Mouse (Mus musculus) hindbrain, postnatal 0 days (tissue): Measurements from ENCODE around the gene Pxt1. TPM values are rescaled to one million over a fixed set of nuclear protein-coding genes. Genes with fewer than 3 reads are reported as not detected.

Source experiments
- ATAC-seq: fragments of 200-750 bp; cut with Nextera tagmentation; 2 replicates; pipeline ENCODE4 v1.8.0; 2017; ENCODE audit warnings: mild to moderate bottlenecking, moderate TSS enrichment, moderate library complexity
- DNase-seq: peaks from one replicate; pipeline ENCODE4 v3.0.0-alpha.2; 2015; ENCODE audit warnings: low spot score
- H3K27ac ChIP-seq: fragments of 300-500 bp; sonication (generic); 2 replicates; pipeline ENCODE4 v1.5.1; 2014; ENCODE audit warnings: mild to moderate bottlenecking
- H3K27me3 ChIP-seq: fragments of 300-500 bp; sonication (generic); 2 replicates; pipeline ENCODE4 v1.6.1; 2014; ENCODE audit warnings: low read length, mixed read lengths; ENCODE audit not compliant: insufficient read depth
- H3K36me3 ChIP-seq: fragments of 300-500 bp; sonication (generic); 2 replicates; pipeline ENCODE4 v1.6.1; 2014; ENCODE audit warnings: low read length, mixed read lengths; ENCODE audit not compliant: insufficient read depth
- H3K4me1 ChIP-seq: fragments of 300-500 bp; sonication (generic); 2 replicates; pipeline ENCODE4 v1.6.1; 2014; ENCODE audit warnings: antibody characterized with exemption, low read length, mixed read lengths; ENCODE audit not compliant: insufficient read depth
- H3K4me2 ChIP-seq: fragments of 300-500 bp; sonication (generic); 2 replicates; pipeline ENCODE4 v1.6.1; 2014; ENCODE audit warnings: low read depth, mild to moderate bottlenecking, low read length, moderate library complexity, mixed read lengths
- H3K4me3 ChIP-seq: fragments of 300-500 bp; sonication (generic); 2 replicates; pipeline ENCODE4 v1.5.1; 2014; ENCODE audit warnings: low read length
- H3K9ac ChIP-seq: fragments of 300-500 bp; sonication (generic); replicated peaks from 2 replicates; pipeline ENCODE4 v1.6.1; 2014; ENCODE audit warnings: mild to moderate bottlenecking, low read length, moderate library complexity, mixed read lengths
- H3K9me3 ChIP-seq: fragments of 300-500 bp; sonication (generic); 2 replicates; pipeline ENCODE4 v1.6.1; 2016; ENCODE audit warnings: low read length, mixed read lengths
- CTCF ChIP-seq: IDR thresholded peaks from 2 replicates; pipeline ENCODE4 v1.5.1; 2016; ENCODE audit warnings: antibody characterized with exemption, control low read depth, low read depth
- WGBS: fragments of 180-500 bp; shearing (Covaris S2); extraction: QIAGEN DNeasy Blood & Tissue Kit; methylation state at CpG from one replicate; pipeline ENCODE4 v1.1.7; 2014; 5-methylcytosine and 5-hydroxymethylcytosine counted together
- polyA plus RNA-seq: library from polyadenylated mRNA; unstranded; fragments of >200 nt; fragmentation: Nextera tagmentation; extraction: Ambion mirVana; gene quantifications from 2 replicates; pipeline ENCODE4 v1.2.1, GENCODE M21; 2015
- total RNA-seq: library from RNA; depleted of rRNA; stranded (reverse); fragments of >200 nt; gene quantifications from 2 replicates; pipeline ENCODE4 v1.2.3, GENCODE M21; 2014

Gene Pxt1
- total and polyA plus RNA-seq, 2 experiments from 2014 or later: not detected

DNA sequence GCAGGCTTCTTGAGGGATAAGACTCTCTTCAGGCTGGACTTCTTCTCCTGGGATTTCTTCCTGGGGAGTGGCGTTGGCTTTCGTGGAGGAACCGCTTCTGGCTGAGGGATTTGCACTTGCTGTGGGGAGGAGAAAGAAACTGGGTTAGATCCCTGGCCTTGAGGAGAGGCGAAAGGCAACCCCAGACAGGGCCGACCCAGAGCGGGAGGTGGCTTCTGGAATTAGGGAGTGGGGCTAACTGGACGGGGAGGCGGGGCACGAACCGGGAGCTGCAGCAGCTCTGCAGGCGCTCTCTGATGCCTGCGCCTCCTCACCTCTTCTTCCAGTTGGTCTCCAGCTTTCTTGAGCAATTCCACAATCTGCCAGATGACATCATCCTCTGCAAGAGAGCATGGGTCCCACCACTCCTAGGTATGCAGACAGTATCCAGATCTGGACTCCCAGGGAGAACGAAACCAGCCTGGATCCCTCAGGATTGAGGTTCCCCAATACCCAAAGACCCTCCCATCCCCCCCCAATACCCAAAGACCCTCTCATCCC, 38.2 kb downstream of the Pxt1 start:
- peak; percentile 21 for DNase-seq
- no peak overlapping the region for H3K4me3 ChIP-seq

DNA sequence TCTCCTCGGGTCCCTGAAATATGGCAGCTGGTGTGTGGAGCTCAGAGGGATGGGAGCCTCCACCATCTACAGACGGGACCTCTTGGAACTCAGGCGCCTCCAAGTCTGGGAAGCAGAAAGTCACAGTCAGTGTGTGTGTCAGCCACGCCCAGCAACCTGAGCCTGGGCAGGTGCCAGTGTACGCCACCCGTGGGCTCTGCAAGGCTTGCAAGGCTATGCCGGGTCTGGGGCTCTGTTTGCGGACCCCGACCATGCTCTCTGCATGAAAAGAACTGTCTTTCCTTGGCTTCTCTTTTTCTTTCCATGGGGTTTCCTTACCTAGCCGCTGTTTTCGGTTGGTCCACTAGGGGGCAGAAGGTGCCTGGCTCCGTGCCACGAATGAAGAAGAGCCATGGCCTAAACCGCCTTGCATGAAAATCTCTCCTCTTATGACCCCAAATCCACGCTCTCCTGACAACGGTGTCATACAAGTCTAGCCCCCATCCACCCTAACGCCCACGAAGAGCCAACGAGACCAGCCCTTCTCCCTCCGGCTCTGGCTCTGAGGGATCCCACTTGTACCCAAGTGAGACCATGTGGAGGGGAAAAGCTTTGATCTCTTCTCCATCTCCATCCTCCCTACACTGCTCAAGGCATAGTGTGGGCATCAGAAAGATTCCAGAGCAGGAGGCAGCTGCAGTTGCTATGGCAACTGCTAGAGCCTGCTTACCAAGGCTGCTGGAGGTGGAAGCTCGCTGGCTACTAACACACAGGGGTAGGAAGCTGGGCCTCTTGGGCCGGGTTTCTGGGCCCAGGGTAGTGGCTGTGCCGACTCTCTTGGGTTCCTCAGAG, 38.9 kb downstream of the Pxt1 start:
- Histone ChIP-seq H3K4me2 (peak overlapping the region; percentile 25; the same call in 1 of the 2 replicates), H3K4me1 (peaks cover 17% of the 10 kb centered on the region), H3K27me3 (no peaks in the 10 kb centered on the region), H3K4me3 (no peak overlapping the region), H3K27ac (peak overlapping the region; percentile 88), H3K36me3 (no peaks in the 10 kb centered on the region), H3K9me3 (no peaks in the 10 kb centered on the region), H3K9ac (peak overlapping the region; percentile 13; the same call in 1 of the 2 replicates)
- TF ChIP-seq CTCF: peak; percentile 82
- peak; percentile 84 for ATAC-seq
- 19% methylated on average over 23 of the region's 23 CpGs for WGBS
- peak; percentile 78 for DNase-seq

More for the DNA sequence above, 38.2 kb downstream of the Pxt1 start:
- no peaks in the 10 kb centered on the region for H3K9me3 ChIP-seq
- peak overlapping the region; percentile 88 for H3K27ac ChIP-seq
- 62% methylated on average over 11 of the region's 13 CpGs for WGBS
- no peak for TF ChIP-seq CTCF
- H3K27me3 ChIP-seq: no peaks in the 10 kb centered on the region
- peak overlapping the region; percentile 25; the same call in 1 of the 2 replicates for H3K4me2 ChIP-seq
- H3K9ac ChIP-seq: peak overlapping the region; percentile 13; the same call in 1 of the 2 replicates
- H3K36me3 ChIP-seq: no peaks in the 10 kb centered on the region
- peaks cover 17% of the 10 kb centered on the region for H3K4me1 ChIP-seq
- ATAC-seq: 0 out of 2 replicates have a peak, but pooled peaks have one; percentile 34

DNA sequence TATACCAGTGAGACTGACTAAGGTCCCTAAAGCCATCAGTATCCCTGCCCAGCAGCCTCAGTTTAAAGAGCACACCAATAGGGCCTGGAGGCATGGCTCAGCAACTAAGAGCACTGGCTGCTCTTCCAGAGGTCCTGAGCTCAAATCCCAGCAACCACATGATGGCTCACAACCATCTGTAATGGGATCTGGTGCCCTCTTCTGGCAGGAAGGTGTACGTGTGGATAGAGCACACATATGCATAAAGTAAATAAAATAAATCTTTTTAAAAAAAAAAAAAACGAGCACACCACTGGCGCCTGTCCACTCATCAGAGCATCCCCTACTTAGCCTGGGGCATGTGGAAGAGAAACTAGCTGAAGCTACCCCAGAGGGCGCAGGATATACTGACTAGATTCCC, 42.1 kb downstream of the Pxt1 start:
- Histone ChIP-seq H3K4me2 (no peak overlapping the region), H3K9ac (no peak overlapping the region), H3K27me3 (no peaks in the 10 kb centered on the region), H3K4me3 (no peak overlapping the region), H3K36me3 (no peaks in the 10 kb centered on the region), H3K9me3 (no peaks in the 10 kb centered on the region), H3K4me1 (peaks cover 14% of the 10 kb centered on the region), H3K27ac (no peak overlapping the region)
- DNase-seq: no peak
- WGBS: 67% methylated on average over 4 of the region's 4 CpGs
- peak; percentile 26; the same call in 1 of the 2 replicates for TF ChIP-seq CTCF
- ATAC-seq: no peak

DNA sequence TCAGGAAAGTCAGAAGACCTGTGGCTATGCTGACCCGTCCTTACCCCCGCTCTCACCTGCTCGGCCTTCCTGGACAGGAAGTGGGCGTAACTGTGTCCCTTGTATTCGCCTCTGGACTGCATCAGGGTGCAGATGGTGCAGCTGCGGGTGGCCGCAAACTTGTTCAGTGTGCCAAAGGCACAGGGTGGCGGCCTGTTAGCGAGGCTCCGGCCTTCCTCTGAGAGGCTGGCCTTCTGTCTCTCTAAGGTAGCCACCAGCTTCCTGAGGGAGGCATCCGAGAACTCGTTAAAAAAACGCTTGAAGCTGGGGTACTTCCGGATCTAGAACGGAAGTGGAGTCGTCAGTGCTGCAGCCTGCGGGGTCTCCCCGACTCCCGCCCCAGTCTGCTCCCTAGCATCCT, 44.2 kb downstream of the Pxt1 start:
- peak; percentile 56; the same call in 1 of the 2 replicates for ATAC-seq
- Histone ChIP-seq H3K27me3 (no peaks in the 10 kb centered on the region), H3K9ac (no peak overlapping the region), H3K27ac (no peak overlapping the region), H3K4me1 (peaks cover 4% of the 10 kb centered on the region), H3K36me3 (no peaks in the 10 kb centered on the region), H3K4me3 (no peak overlapping the region), H3K9me3 (no peaks in the 10 kb centered on the region), H3K4me2 (no peak overlapping the region)
- peak; percentile 33 for DNase-seq
- WGBS: 69% methylated on average over 19 of the region's 19 CpGs
- no peak for TF ChIP-seq CTCF

DNA sequence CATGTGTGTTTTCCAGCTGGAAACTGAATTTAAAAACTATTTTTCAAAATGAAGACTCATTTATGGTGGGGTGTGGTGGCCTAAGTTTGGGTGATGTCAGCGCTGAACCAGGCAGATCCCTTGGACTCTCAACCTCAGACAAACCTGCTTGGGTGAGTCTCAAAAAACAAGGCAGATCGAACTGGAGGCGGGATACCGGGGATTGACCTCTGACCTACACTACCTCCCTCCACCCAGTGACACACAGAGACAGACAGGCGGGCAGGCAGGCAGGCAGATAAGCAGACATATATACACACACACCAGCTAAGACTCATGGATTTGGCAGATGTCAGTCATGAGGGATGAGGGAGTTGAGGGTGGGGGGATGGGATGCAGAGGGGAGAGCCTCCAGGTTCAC, 45.4 kb downstream of the Pxt1 start:
- Histone ChIP-seq H3K4me1 (no peaks in the 10 kb centered on the region), H3K9me3 (no peaks in the 10 kb centered on the region), H3K9ac (no peak overlapping the region), H3K4me2 (no peak overlapping the region), H3K36me3 (no peaks in the 10 kb centered on the region), H3K4me3 (no peak overlapping the region), H3K27ac (no peak overlapping the region), H3K27me3 (no peaks in the 10 kb centered on the region)
- no peak for ATAC-seq
- DNase-seq: no peak
- 80% methylated on average over 5 of the region's 5 CpGs for WGBS
- TF ChIP-seq CTCF: no peak

DNA sequence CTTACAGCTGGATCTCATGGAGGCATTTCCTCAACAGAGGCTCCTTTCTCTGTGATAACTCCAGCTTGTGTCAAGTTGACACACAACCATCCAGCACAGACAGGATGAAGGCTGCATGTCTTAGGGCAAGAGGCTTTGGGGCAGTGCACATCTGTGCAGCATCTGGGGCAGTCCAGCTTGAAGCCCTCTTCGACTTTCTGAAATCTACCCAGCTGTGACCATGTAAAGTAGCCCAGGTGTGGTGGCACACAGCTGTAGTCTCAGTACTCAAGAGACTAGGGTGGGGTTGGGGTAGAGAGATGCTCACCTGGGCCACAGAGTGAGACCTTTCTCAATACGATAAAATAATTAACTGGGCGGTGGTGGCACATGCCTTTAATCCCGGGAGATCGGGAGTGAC, 45.8 kb downstream of the Pxt1 start:
- DNase-seq: no peak
- Histone ChIP-seq H3K36me3 (no peaks in the 10 kb centered on the region), H3K4me2 (no peak overlapping the region), H3K4me1 (no peaks in the 10 kb centered on the region), H3K27ac (no peak overlapping the region), H3K4me3 (no peak overlapping the region), H3K9me3 (no peaks in the 10 kb centered on the region), H3K27me3 (no peaks in the 10 kb centered on the region), H3K9ac (no peak overlapping the region)
- ATAC-seq: no peak
- TF ChIP-seq CTCF: no peak
- 87% methylated on average over 5 of the region's 5 CpGs for WGBS
